In genomic region chr1:191662178-191662898, GRCm38 (mm10) we compare ENCODE assay signal across 8 mouse cellular contexts. TPM values are rescaled to one million over a fixed set of nuclear protein-coding genes. Genes with fewer than 3 reads are reported as not detected.
DNase-seq lines count a peak whose midpoint lies in the region; ATAC-seq and TF ChIP-seq lines count a peak whose summit lies in the region.

No protein-coding gene starts in this region.

- H3K4me2 ChIP-seq in liver, postnatal 0 days (ENCODE audit: low read depth, low read length): no peak overlapping the region
- H3K4me2 ChIP-seq in liver, embryonic 11.5 days: no peak overlapping the region
- no peak overlapping the region for H3K4me2 ChIP-seq in intestine, embryonic 14.5 days (ENCODE audit: low read length)

- H3K27ac ChIP-seq in liver, postnatal 0 days (ENCODE audit: low read depth): peak overlapping the region; percentile 58; the same call in 1 of the 2 replicates
- no peak overlapping the region for H3K27ac ChIP-seq in liver, embryonic 11.5 days (ENCODE audit: low read depth, low read length)
- H3K27ac ChIP-seq in bone marrow, adult 2 months (ENCODE audit: control insufficient read depth, insufficient read depth, low read depth, low read length, poor library complexity): peak overlapping the region; percentile 9; the same call in 1 of the 2 replicates
- no peak overlapping the region for H3K27ac ChIP-seq in intestine, embryonic 14.5 days (ENCODE audit: low read depth)

- no peak overlapping the region for H3K9ac ChIP-seq in liver, postnatal 0 days (replicated peaks)
- H3K9ac ChIP-seq in liver, embryonic 11.5 days (ENCODE audit: low read depth, low read length): no peak overlapping the region
- no peak overlapping the region for H3K9ac ChIP-seq in intestine, embryonic 14.5 days (ENCODE audit: low read length)

- no peak for TF ChIP-seq EP300 in liver, postnatal 0 days (IDR thresholded peaks at IDR 0.05; ENCODE audit: low read depth)

- peaks cover 28% of the 10 kb centered on the region for H3K4me1 ChIP-seq in liver, postnatal 0 days (ENCODE audit: insufficient read depth)
- peaks cover 6% of the 10 kb centered on the region for H3K4me1 ChIP-seq in liver, embryonic 11.5 days (replicated peaks; ENCODE audit: control insufficient read depth, insufficient read depth, low read length)
- peaks cover 4% of the 10 kb centered on the region for H3K4me1 ChIP-seq in bone marrow, adult 2 months (ENCODE audit: control insufficient read depth, insufficient read depth, low read length)
- H3K4me1 ChIP-seq in intestine, embryonic 14.5 days (replicated peaks; ENCODE audit: control insufficient read depth, insufficient read depth, low read length): peaks cover 25% of the 10 kb centered on the region

- H3K9me3 ChIP-seq in liver, postnatal 0 days (ENCODE audit: low read length): no peaks in the 10 kb centered on the region
- no peaks in the 10 kb centered on the region for H3K9me3 ChIP-seq in liver, embryonic 11.5 days (ENCODE audit: control insufficient read depth, low read length)
- H3K9me3 ChIP-seq in intestine, embryonic 14.5 days (ENCODE audit: control insufficient read depth, low read length): no peaks in the 10 kb centered on the region

- H3K36me3 ChIP-seq in liver, postnatal 0 days (replicated peaks; ENCODE audit: insufficient read depth, low read length): no peaks in the 10 kb centered on the region
- no peaks in the 10 kb centered on the region for H3K36me3 ChIP-seq in liver, embryonic 11.5 days (ENCODE audit: control insufficient read depth, insufficient read depth, low read length)
- no peaks in the 10 kb centered on the region for H3K36me3 ChIP-seq in intestine, embryonic 14.5 days (ENCODE audit: control insufficient read depth, insufficient read depth, low read length)

- ATAC-seq in liver, postnatal 0 days: no peak
- no peak for ATAC-seq in liver, embryonic 11.5 days (replicated peaks; ENCODE audit: low FRiP score)
- peak; percentile 68 for ATAC-seq in intestine, embryonic 14.5 days (replicated peaks; ENCODE audit: low FRiP score, low TSS enrichment, low read depth)

- H3K4me3 ChIP-seq in liver, postnatal 0 days (ENCODE audit: low read depth, low read length): no peak overlapping the region
- H3K4me3 ChIP-seq in liver, embryonic 11.5 days (ENCODE audit: low read depth, low read length): no peak overlapping the region
- H3K4me3 ChIP-seq in bone marrow, adult 2 months (replicated peaks; ENCODE audit: control insufficient read depth, low read depth, low read length): no peak overlapping the region
- no peak overlapping the region for H3K4me3 ChIP-seq in intestine, embryonic 14.5 days (ENCODE audit: low read depth, low read length)

- peak; percentile 24 for DNase-seq in liver, postnatal 0 days
- no peak for DNase-seq in liver, embryonic 11.5 days (ENCODE audit: low spot score)
- no peak for DNase-seq in intestine, embryonic 14.5 days (ENCODE audit: low spot score)
- DNase-seq in right cerebral cortex, postnatal 10 days (ENCODE audit: low spot score in 2 of 2): peak; percentile 36 to 47
- no peak for DNase-seq in cerebellum, adult 9-10 months
- DNase-seq in cerebellum, adult 11-12 months: no peak
- no peak for DNase-seq in yolk sac, embryonic 10.5 days (ENCODE audit: low spot score)

- WGBS in liver, postnatal 0 days (ENCODE audit: insufficient replicate concordance): 53% methylated on average over 9 of the region's 9 CpGs
- 58% methylated on average over 9 of the region's 9 CpGs for WGBS in liver, embryonic 11.5 days
- WGBS in bone marrow, adult 2 months: 41% methylated on average over 9 of the region's 9 CpGs
- WGBS in intestine, embryonic 14.5 days: 34% methylated on average over 9 of the region's 9 CpGs

- no peaks in the 10 kb centered on the region for H3K27me3 ChIP-seq in liver, postnatal 0 days (ENCODE audit: insufficient read depth, low read length)
- no peaks in the 10 kb centered on the region for H3K27me3 ChIP-seq in liver, embryonic 11.5 days (replicated peaks; ENCODE audit: control insufficient read depth, insufficient read depth, low read length)
- H3K27me3 ChIP-seq in intestine, embryonic 14.5 days (replicated peaks; ENCODE audit: control insufficient read depth, insufficient read depth, low read length): no peaks in the 10 kb centered on the region

- no peak for TF ChIP-seq CTCF in liver, postnatal 0 days (IDR thresholded peaks at IDR 0.05; ENCODE audit: low read depth)
- no peak for TF ChIP-seq CTCF in bone marrow, adult 2 months (IDR thresholded peaks at IDR 0.05; ENCODE audit: control insufficient read depth, insufficient read depth, low read length)

- TF ChIP-seq POLR2A in bone marrow, adult 2 months (IDR thresholded peaks at IDR 0.05; ENCODE audit: borderline replicate concordance, control insufficient read depth, low read depth, low read length): no peak

RNA-seq across cellular contexts. Expression of gene Lpgat1, which starts 55.3 kb away (rescaled TPM):
- 95.0 and 102 TPM in 2 replicates for polyA plus RNA-seq in liver, postnatal 0 days (2015; fragmentation: Nextera tagmentation; extraction: Ambion mirVana)
- 22.1 and 25.5 TPM in 2 replicates for polyA plus RNA-seq in liver, embryonic 11.5 days (2014; fragmentation: Nextera tagmentation; extraction: Ambion mirVana)
- 5.9 and 21.1 TPM in 2 replicates for polyA plus RNA-seq in bone marrow, adult 2 months (2011; ENCODE audit: insufficient read depth, insufficient read length, low replicate concordance, missing spikeins)
- 22.2 and 22.7 TPM in 2 replicates for polyA plus RNA-seq in intestine, embryonic 14.5 days (2014; fragmentation: Nextera tagmentation; extraction: Ambion mirVana)

Comparison
In these comparisons a context has a peak if more than half of its experiments do, and no peak if none do; other contexts are left out.
1. DNase-seq: peak in liver, postnatal 0 days (single experiment) and right cerebral cortex, postnatal 10 days (2 of 2); none in liver, embryonic 11.5 days (single experiment), intestine, embryonic 14.5 days (single experiment), cerebellum, adult 9-10 months (single experiment), cerebellum, adult 11-12 months (single experiment) and yolk sac, embryonic 10.5 days (single experiment).
2. H3K27ac ChIP-seq: peak in liver, postnatal 0 days (single experiment) and bone marrow, adult 2 months (single experiment); none in liver, embryonic 11.5 days (single experiment) and intestine, embryonic 14.5 days (single experiment).